Mouse (Mus musculus): Measurements from ENCODE around the gene Uap1. TPM values are rescaled to one million over a fixed set of nuclear protein-coding genes. Genes with fewer than 3 reads are reported as not detected.
A peak's percentile ranks its signal among the peaks of the same experiment; 100 is the strongest.

The Uap1 gene
- total RNA-seq, 2 experiments from 2014 or later, result 57.7 to 79.1 TPM

DNA sequence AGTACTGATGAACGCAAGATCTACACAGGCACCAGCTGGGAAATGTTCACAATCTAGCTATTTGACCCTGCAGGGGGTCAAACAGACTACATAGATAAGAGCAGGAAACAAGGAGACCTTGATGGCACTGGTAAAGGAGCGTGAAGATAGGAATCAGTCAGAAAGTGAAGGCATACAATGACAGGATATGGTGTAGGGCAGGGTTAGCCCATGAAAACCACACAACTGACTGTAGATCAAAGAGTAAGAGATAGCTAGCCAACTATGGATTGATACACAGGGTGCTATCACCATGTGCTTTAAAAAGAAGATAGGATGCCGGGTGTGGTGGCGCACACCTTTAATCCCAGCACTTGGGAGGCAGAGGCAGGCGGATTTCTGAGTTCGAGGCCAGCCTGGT, 7.0 kb downstream of the Uap1 start:
- ATAC-seq (ENCODE audit: poor library complexity, severe bottlenecking), result peak; percentile 25; the same call in 1 of the 2 replicates

GRCm38 (mm10) chr1:170164913-170165312, 9.8 kb downstream of the Uap1 start:
- ATAC-seq (ENCODE audit: poor library complexity, severe bottlenecking), result peak; percentile 59

GRCm38 (mm10) chr1:170164053-170164614, 10.6 kb downstream of the Uap1 start:
- no peak for ATAC-seq (ENCODE audit: poor library complexity, severe bottlenecking)

DNA sequence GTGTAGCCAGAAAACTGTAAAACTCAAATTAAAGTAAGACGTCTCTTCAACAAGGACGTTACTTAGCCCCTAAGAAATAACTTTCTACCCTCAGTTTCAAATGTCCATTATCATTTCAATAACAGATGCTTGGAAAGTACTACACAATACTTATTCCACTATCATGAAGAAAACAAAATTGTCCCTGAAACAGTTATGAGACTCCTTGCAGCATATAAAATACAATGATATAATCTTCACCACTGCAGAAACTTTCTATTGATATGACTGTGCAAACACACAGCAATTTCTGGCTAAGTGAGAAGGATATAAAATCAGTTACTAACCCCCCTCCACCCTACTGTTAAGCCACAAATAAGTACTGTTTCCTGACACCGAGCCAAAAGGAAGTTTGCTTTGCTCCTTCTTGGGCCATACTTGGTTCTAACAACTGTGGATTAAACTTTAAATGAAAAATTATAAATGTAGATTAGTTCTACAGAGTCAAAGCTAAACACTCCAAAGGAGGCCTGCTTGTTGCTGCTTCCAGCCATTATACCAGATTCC, 11.3 kb downstream of the Uap1 start:
- no peak for ATAC-seq (ENCODE audit: poor library complexity, severe bottlenecking)

- ATAC-seq (ENCODE audit: poor library complexity, severe bottlenecking), result peak; percentile 58
These were observed 12.9 kb downstream of the Uap1 start for GRCm38 (mm10) chr1:170161852-170162251.

GRCm38 (mm10) chr1:170160397-170160938, 14.3 kb downstream of the Uap1 start:
- ATAC-seq (ENCODE audit: poor library complexity, severe bottlenecking), result no peak

GRCm38 (mm10) chr1:170159707-170160106, 15.1 kb downstream of the Uap1 start:
- no peak for ATAC-seq (ENCODE audit: poor library complexity, severe bottlenecking)

- ATAC-seq (ENCODE audit: poor library complexity, severe bottlenecking), result no peak
These were observed 19.0 kb downstream of the Uap1 start for GRCm38 (mm10) chr1:170155761-170156160.

DNA sequence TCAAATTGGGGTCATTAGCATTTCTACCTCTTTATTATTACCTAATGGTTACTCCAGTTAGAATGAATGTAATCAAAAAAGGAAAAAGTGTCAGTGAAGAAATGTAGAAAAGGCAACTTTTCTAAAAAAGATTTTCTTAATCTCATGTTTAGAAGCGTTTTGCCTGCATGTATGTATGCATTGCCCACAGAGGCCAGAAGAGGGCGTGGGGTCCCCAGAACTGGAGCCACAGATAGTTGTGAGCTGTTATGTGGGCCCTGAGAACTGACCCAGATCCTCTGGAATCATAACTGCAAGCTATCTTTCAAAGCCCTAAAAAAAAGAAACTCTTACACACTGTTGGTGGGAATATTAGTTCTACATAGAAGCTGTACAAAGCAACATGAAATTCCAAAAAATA, 19.5 kb downstream of the Uap1 start:
- ATAC-seq (ENCODE audit: poor library complexity, severe bottlenecking), result no peak

- ATAC-seq (ENCODE audit: poor library complexity, severe bottlenecking), result no peak
These were observed 20.8 kb downstream of the Uap1 start for GRCm38 (mm10) chr1:170153986-170154385.

- ATAC-seq (ENCODE audit: poor library complexity, severe bottlenecking), result no peak
These were observed 22.2 kb downstream of the Uap1 start for GRCm38 (mm10) chr1:170152552-170152951.

DNA sequence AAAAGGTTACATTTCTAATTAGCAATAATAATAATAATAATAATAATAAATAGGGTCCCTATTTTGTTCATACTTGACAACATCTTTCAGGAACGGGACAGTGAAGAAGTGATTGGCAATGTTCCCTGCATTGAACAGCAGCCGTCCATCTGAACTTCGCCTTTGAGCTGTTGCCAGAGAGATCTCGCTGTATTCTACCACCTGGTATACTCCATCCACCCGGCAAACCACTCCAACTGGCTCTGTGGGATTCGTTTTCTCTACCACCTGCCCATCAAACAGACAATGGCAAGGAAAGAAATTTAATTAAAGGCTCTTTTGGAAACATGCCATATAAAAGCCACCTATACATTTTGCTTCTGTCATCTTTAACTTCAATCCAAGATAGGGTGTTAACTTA, 23.9 kb downstream of the Uap1 start:
- ATAC-seq (ENCODE audit: poor library complexity, severe bottlenecking), result no peak

DNA sequence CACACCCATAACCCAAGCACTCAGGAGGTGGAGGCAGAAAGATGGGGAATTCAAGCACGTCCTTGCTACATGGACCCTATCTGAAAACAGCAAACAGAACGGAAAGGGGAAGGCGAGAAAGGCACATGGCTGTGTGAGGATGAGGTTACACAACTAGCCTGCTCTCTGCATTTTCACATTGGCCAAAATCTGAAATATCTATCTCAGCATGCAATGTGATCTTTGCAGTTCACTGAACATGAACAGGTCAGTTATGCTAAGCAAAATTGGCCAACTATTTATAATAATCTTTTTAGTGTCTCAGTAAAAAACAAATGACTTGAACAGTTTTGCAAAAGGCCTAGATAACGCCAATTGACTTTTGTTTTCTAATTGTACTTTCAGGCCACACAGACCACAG, 25.0 kb downstream of the Uap1 start:
- no peak for ATAC-seq (ENCODE audit: poor library complexity, severe bottlenecking)

GRCm38 (mm10) chr1:170148536-170148935, 26.2 kb downstream of the Uap1 start:
- peak; percentile 38; the same call in 1 of the 2 replicates for ATAC-seq (ENCODE audit: poor library complexity, severe bottlenecking)

- ATAC-seq (ENCODE audit: poor library complexity, severe bottlenecking), result no peak
These were observed 26.9 kb downstream of the Uap1 start for GRCm38 (mm10) chr1:170147651-170148448.

DNA sequence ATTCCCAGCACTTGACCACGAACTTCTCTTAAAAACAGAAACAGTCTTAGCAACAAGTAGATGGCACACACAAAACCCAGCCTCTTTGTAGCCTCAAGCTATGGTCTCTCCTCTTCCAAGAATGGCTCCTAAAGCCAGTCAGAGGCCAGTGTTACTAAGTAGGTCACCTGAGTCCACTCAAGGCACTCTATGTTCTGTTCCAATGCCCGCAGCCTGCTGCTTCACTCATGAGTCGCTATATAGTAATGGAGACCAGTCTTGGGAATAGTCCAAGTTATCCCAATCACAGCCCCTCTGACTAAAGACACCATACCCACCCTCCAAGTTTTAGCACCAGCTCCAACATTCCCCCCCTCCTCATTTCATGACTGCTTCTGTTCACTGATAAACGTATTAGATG, 29.2 kb downstream of the Uap1 start:
- no peak for ATAC-seq (ENCODE audit: poor library complexity, severe bottlenecking)

DNA sequence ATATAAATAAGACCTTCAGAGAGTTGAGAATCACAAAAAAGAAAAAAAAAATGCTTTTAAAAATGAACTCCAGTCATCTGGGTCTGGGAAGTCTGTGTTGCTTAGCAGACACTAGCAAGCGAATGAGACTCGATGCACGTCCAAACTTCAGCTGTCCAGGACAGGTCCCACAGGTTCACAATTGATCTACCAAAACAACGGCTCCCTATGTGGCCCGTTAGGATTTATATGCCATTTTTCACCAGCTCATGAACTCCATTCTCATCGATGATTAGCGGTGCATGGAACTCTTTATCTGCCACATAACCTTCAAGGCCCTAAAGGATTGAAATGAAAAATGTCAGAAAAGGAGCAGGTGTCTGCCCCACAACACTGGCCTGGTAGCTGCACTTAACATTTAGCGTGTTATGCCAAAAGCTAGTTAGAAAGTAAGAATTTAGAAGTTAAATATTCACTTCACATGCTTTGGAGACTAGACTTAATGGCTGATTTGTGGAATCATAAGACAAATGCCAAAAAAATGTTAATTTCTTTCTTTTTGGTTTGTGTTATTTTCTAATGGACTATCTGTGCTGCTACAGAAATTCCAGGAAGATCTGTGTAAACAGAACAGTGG, 32.4 kb downstream of the Uap1 start:
- ATAC-seq (ENCODE audit: poor library complexity, severe bottlenecking), result no peak

GRCm38 (mm10) chr1:170141626-170142025, 33.1 kb downstream of the Uap1 start:
- ATAC-seq (ENCODE audit: poor library complexity, severe bottlenecking), result no peak

GRCm38 (mm10) chr1:170136351-170137009, 38.3 kb downstream of the Uap1 start:
- peak; percentile 98 for ATAC-seq (ENCODE audit: poor library complexity, severe bottlenecking)

DNA sequence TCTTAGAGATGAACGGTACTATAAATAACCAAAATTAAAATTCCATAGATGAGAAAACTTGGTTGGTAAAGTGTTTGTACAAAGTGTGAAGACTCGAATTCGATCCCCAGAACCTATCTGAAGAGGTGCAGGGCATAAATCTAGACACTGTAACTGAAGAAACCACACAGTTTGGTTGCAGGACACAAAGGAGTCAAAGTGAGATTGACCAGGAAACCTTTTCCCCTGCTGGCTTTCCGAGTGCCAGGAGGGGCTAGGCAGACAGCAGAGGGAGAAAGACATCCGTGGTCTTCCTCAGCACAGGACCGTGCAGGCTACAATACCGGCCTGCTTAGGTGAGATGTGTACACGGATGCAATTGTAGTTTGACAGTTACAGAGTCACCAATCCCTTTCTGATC, 40.5 kb downstream of the Uap1 start:
- no peak for ATAC-seq (ENCODE audit: poor library complexity, severe bottlenecking)

DNA sequence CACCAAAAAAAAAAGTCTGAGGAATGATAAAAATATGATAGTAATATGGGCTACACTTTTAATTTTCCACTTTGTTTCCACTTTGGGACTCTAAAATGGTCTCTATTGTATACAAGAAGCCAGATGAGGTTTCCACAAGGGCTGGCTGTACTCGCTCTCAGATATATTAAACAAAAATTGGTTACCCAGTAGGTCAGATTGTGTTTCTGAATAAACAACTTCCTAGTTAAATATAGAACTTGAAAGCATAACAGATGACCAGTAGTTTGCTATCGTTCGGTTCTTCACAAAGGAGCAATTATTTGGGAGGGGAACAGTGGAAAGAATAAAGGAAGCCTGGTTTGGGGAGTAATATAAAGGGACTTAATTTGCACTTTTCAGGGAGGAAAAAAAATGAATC, 43.8 kb downstream of the Uap1 start:
- no peak for ATAC-seq (ENCODE audit: poor library complexity, severe bottlenecking)

Data from megakaryocyte, adult 5-6 weeks (primary cell).